Mouse (Mus musculus): ENCODE measurements around the gene Ugt2a1.
"Not testable (repeated sequence)": the region's sequence is repeated elsewhere in the genome, so short reads cannot be mapped to it uniquely, and the experiment has no call there.

Ugt2a1 gene

DNA sequence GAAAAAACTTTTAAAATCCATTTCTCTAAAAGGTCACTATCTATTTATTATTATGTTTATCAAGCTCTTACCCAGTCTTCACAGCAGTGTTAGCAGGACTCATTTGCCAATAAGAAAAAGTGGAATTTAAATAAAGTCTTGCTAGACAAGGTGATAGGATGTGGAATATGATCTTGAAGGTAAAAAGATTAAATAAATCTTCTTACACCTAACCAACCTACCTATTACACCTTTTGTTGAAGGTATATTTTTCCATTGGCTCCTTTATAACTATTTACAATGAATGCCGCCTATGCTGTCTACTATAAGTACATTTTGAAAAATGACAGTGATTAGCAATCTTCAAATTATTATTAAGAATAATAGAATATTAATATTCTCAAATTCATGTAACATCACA lies at the start of gene Ugt2a1:
Gene Ugt2a1, minus strand, starts transcription at position 101 of the 400 bp plus-strand sequence.
- DNase-seq = no peak

DNA sequence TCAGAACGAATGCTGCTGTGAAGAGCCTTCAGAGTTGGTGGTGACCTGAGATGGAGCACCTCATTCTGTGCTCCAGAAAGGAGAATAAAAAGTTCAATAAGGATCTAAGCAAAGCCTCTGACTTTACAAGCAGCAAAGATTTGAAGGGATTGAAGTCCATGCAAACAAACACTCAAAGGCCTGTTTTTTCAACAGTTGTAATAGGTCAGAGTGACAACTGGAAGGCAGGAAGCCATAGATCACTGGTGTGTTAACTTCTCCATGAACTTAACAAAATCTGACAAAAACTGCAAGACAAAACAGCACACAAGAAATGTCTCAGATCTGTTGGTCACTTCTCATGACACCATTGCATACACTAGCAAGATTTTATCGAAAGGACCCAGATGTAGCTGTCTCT lies 47.4 kb upstream of the Ugt2a1 start, which contains the start of gene Sult1b1:
Gene Sult1b1, minus strand, starts transcription at position 85 of the 400 bp plus-strand sequence.
- DNase-seq = no peak

DNA sequence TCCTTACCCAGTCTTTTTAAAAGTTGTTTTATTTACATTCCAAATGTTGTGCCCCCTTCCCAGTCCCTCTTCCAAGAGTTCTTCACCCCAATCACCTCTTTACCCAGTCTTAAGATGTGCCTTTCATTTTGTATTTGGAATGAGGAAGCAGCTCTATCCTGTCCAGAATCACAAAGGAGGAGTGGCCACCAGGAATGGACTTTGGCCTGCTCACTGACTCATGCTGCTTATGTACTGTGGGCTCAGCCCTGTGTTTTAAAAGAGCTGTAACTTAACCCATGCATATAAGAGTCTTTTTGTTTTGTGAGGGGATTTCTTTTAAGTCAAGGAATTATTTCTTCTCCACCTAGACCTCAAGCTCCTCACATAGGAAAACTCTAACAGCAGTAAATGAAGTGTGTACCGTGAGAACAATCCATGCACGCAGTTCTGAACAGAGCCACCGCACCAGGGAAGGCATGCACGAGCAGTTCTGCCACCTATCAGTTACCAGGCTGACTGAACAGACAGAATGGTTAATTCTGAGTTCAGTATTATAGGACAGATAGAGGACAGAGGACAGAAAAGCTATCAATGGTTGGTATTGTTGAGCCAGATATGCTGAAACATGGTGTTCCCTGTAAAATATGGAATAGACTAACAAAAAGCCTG lies 45.4 kb upstream of the Ugt2a1 start:
- no peak for DNase-seq

DNA sequence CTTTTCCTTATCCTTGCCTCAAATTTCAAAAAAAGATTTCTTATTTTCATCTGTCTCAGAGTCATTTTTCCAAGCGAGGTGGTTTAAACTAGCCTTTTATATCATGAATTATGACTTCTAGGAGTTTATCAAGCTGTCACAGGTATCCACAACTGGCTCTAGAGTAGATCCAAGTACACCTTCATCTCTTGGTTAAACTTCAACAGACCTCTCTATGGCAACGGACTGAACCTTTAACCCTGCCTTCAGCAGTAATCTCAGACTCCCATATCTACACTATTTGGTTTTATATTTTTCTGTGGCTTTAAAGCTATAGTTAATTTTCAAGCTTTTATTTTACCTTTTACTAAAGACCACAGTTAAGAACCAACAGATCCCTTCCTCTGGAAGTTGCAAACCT lies 41.6 kb upstream of the Ugt2a1 start:
- no peak for DNase-seq

DNA sequence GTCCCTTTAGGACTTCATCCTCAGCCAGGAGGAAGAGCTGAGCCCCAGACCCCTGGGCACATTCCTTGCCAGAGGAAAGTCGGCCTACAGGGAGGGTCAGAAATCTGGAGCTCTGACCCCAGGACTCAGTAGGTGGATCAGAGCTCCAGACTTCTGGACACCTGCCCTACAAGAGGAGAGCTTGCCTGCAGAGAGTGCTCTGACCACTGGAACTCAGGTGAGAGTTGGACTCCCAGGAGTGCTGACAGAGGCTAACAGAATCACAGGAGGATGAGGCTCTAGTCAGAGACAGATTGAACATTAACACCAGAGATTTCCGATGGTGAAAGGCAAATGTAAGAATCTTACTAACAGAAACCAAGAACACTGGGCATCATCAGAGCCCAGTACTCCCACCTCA lies 32.9 kb upstream of the Ugt2a1 start:
- not testable (repeated sequence) for DNase-seq

DNA sequence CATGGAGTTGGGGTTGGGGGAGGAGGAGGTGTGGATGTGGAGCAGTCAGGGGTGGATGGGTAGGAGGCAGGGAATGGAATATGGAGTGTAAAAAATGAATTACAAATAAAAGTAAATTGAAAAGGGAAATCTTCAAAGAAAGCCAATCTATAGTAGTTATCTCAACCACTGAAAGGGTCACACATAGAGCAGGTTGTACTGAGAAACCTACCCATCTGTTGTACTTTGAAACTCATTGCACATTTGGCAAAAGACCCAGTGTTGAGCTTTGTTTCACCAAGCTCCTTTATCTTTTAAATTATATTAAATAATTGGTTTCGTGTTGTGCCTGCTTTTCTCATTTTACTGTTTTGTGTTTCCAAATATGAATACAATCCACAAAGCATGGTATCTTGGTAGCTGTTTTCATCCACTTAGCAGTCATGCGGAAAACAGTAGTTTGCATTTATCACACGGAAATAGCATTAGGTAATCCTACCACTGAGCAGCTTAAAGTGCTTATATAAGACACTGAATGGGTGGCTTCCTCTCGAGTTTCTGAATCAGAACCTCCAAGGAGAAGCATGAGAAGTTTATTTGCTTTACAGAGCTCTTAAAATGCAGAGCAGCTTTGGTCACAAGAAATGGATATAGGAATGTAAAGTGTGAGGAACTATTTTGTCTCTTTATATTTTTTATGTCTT lies 15.2 kb upstream of the Ugt2a1 start:
- DNase-seq = no peak

DNA sequence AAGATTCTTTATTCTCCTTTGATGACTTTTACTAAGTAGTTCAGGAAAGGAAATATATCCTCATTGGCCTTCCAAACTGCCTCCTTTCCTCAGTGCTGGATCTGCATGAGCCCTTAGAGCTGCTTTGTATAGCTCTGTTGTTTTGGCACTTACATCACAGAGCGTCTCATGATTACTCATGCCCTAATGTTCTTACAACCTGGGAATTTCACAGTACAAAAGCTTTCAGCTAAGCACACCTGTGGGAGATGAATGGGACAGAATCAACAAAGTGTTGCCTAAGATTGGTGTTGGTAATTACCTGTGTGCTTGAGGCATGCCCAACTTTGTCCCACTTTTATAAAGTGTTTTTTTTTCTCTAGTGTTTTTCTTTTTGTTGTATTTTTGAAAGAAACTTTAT lies 12.0 kb upstream of the Ugt2a1 start:
- DNase-seq = no peak

DNA sequence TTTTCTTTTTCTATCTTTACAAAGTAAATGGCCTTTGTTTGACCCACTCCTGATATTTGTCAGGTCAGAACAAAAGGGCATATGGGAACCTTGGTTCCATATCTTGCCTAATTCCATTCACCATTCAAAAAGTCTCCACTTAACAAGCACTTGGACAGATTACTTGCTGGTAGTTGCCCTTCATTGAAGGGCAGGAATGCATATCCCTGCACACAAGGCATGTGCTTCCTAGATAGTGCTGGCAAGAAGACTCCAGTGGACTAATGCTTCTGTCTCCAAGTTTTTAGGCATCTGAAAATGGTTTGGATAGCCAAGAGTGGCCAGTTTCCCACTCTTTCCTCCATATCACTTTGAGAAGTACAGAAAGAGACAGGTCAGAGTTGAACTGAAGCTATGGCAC lies 8.7 kb upstream of the Ugt2a1 start:
- no peak for DNase-seq

DNA sequence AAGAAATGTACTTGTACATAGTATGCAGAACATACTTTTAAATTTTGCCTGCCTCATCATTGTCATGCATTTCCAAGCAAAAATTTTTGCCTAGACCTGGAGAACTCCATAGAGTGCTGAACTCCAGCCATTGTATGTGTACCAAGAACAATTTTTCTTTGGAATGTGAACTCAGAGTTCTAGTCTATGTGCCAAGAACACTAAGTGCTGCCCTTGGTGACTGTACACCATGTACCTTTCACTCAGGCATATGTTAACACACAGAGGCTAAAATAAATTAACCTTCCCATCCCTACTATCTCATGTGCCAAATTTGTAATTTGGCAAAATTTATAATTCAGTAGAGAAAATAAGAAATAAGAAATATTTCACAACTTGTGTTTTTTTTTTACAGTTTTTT lies 8.3 kb upstream of the Ugt2a1 start:
- no peak for DNase-seq

DNA sequence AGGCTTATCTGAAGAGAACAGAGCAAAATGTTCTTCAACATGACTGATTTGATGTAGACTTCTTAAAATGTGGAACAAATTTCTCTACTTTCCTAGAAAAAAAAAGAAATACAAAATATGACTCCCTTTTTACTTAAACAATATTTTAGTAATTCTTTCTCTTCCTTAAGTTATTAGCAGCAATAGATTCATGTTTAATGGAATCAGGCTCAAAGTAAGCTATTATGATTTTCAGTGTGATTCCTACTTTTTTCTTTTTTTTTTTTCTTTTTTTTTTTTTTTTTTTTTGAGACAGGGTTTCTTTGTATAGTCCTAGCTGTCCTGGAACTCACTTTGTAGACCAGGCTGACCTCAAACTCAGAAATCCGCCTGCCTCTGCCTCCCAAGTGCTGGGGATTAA lies 4.0 kb downstream of the Ugt2a1 start, which contains the start of gene Gm43638:
Gene Gm43638, minus strand, starts transcription at position 101 of the 400 bp plus-strand sequence.
- not testable (repeated sequence) for DNase-seq

DNA sequence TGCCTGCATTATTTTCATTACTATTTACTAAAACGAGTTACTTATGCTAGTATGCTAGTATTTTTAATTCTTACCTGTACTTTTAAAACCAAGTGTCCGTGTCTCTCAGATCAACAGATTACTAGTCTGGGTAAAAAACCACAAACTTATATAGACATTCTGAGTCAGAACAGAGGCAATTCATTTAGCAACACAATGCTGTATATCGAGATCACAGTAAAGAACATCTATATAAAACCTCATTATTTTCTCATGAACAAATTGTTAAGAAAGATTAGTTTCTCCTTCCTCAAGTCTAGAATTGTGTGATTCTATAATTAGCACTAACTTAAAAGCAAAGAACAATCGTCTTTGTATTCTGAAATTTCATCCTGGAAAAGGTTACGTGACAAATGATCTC lies 8.5 kb downstream of the Ugt2a1 start, which contains the start of gene Ugt2a2:
Gene Ugt2a2, minus strand, starts transcription at position 101 of the 400 bp plus-strand sequence.
- no peak for DNase-seq

DNA sequence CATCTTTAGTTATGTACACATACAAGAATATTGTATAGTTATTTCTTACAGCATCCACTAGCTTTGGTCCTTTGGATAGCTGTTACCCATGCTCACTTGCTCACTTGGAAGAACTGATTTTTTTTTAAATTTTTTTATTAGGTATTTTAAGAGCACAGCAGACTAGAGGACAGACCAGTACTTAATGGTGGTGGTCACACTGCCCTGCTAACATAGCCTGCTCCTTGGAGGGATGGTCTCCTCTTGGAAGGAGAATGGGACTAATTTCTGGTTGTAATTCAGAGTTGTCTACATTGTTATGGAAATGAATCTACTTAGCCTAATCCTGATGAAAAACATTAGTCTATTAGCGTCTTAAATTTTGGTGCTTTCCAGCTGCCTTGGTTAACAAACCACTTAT lies 31.9 kb downstream of the Ugt2a1 start:
- DNase-seq = no peak

DNA sequence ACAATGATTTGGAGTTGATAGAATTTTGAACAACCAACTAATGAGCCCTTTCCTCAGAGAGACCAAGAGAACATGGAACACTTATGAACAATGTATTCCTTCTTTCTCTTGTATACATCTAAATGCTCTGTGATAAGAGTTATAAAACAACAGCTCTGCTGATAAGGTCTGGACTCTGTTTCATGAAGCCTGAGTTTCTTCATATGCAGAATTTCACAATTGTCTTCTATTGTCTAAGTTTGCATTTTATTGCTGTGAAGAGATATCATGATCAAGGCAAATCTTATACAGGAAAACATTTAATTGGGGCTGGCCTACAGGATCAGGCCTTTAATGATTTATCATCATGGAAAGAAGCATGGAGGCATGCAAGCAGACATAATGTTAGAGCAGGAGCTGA lies 33.0 kb downstream of the Ugt2a1 start:
- no peak for DNase-seq

DNA sequence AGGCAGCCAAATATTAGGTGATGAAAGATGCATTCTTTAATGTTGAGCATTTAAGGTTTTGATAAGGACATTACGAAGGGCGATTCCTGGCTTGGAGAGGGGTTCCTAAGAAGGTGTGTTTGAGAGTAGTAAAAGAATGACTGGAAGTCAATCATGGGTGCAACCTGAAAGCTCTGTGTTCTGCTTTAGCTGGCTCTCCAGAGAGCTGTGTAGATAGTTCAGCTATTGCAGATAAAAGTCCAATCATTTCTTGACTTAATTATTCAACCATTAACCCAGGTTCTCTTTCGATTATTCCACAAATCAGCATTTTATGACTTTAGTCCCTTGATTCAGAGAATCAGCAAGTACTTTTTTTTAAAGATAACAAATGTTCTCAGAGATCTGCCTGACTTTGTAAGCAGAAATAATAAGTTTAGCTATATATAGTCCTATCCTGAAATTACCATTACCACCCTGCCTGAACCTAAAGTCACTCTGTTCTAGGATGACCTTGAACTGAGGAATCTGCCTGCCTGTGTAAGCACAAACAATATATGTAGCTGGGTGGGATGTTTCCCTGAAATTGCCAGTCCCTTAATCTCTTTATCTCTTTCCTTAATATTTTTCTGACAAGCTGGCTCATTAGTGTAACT lies 34.3 kb downstream of the Ugt2a1 start:
- DNase-seq = no peak

DNA sequence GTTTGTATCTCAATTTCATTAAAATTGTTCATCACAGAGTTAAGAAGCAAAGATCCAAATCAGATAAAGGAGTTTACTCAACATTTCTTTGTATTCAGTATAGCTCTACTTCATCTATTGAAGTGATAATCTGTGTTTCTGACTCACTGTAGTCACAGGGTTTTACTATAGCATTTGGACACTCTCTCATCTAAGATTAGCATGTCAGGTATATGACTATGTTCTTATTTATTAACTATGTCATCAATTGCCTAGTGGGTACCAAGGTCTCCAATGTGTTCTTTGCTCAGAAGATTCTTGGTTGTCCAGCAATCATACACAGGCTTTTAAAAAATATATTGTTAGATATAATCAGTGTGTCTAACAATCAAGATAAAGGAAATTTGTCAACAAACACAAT lies 35.2 kb downstream of the Ugt2a1 start:
- DNase-seq = no peak

DNA sequence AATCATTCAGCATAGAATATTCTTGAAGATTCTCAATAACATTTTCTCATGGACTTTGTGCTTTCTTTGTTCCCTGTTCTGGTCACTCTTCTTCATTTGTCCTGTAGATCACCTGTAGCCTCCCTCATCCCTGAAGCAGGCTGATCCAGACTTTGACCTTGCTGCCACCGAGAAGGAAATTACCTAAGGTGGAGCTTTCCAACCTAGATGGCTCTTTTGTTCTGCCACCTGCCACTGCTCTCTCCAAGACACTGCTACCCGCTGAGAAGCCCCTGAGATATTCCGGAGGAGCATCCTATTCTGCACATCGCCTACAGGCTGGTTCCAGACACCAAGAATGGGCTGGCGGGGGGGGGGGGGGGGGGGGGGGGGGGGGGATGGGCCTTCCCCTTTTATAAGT lies 38.2 kb downstream of the Ugt2a1 start:
- not testable (repeated sequence) for DNase-seq

DNA sequence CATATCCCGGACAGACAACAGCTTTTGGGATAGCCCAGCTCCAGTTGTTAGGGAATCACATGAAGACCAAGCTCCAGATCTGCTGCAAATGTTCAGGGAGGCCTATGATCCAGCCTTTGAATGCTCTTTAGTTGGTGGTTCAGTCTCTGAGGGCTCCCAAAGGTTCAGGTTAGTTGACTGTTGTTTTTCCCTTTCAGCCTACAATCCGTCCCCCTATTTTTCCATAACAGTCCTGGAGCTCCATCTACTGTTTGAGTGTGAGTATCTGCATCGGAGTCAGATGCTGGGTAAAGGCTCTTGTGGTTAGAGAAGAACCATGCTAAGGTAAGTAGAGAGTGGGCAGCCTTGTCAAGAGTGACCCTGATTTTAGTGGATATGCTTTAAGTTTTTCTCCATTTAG lies 54.4 kb downstream of the Ugt2a1 start:
- DNase-seq = peak; percentile 29

DNA sequence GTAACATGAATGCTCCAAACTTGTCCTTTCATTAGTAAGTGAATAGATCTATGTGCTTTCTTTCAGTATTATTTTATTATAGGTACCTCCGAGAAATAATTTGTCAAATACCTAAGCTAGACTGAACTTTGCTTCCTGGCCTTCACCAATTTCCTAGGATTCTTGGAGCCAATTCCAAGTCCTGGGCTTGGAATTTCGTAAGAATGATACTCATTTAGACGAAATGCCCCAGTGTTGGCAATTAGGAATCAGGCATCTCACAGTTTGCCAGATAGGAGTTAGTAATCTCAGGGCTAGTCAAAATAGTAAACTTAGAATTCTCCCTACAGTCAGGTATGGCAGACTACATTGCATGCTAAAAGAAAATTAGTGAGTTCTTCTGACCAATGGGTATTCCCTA lies 65.0 kb downstream of the Ugt2a1 start:
- DNase-seq = no peak

DNA sequence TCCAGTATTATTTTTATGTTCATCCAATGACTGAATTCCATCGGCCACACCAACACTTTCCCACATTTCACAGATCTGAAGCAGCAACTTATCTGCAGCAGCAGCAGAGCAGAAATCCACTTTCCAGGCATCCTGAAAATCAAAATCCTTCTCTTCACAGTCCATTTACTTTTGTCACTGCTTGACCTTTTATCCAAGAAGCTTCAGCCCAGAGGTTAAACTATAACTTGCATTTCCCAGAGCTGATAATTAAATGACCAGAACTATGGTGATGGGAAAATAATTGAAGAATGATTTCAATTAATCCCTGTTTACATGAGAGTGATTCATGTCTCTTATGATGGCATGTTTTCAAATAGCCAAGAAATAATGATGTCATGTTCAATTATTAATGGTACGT lies 66.6 kb downstream of the Ugt2a1 start, which contains the start of gene Ugt2b38:
Gene Ugt2b38, minus strand, starts transcription at position 163 of the 400 bp plus-strand sequence.
- DNase-seq = not testable (repeated sequence)

Measured in retina, postnatal 1 day (tissue).